Mouse (Mus musculus): Measurements from ENCODE around the gene Tnfrsf13b. TPM values are rescaled to one million over a fixed set of nuclear protein-coding genes. Genes with fewer than 3 reads are reported as not detected.

The Tnfrsf13b gene
- total and polyA plus RNA-seq, 2 experiments from 2014 or later: 1.4 to 4.2 TPM

- DNase-seq (no peak), ATAC-seq (0 out of 2 replicates have a peak, but pooled peaks have one; percentile 14)
- H3K4me1 ChIP-seq (ENCODE audit: insufficient read depth): no peaks in the 10 kb centered on the region
- 52% methylated on average over 3 of the region's 3 CpGs for WGBS
- H3K4me3 ChIP-seq (ENCODE audit: low read depth, low read length): no peak overlapping the region
- TF ChIP-seq CTCF (IDR thresholded peaks at IDR 0.05; ENCODE audit: low read depth): no peak
- no peak overlapping the region for H3K4me2 ChIP-seq (ENCODE audit: low read depth)
- H3K27me3 ChIP-seq (ENCODE audit: insufficient read depth, low read length): no peaks in the 10 kb centered on the region
- no peaks in the 10 kb centered on the region for H3K9me3 ChIP-seq (ENCODE audit: low read length)
- no peak overlapping the region for H3K27ac ChIP-seq (ENCODE audit: low read depth, low read length)
- H3K9ac ChIP-seq: no peak overlapping the region
- peaks cover 98% of the 10 kb centered on the region for H3K36me3 ChIP-seq (ENCODE audit: insufficient read depth)
Observed at GRCm38 (mm10) chr11:61158141-61158540, 31.6 kb downstream of the Tnfrsf13b start.

DNA sequence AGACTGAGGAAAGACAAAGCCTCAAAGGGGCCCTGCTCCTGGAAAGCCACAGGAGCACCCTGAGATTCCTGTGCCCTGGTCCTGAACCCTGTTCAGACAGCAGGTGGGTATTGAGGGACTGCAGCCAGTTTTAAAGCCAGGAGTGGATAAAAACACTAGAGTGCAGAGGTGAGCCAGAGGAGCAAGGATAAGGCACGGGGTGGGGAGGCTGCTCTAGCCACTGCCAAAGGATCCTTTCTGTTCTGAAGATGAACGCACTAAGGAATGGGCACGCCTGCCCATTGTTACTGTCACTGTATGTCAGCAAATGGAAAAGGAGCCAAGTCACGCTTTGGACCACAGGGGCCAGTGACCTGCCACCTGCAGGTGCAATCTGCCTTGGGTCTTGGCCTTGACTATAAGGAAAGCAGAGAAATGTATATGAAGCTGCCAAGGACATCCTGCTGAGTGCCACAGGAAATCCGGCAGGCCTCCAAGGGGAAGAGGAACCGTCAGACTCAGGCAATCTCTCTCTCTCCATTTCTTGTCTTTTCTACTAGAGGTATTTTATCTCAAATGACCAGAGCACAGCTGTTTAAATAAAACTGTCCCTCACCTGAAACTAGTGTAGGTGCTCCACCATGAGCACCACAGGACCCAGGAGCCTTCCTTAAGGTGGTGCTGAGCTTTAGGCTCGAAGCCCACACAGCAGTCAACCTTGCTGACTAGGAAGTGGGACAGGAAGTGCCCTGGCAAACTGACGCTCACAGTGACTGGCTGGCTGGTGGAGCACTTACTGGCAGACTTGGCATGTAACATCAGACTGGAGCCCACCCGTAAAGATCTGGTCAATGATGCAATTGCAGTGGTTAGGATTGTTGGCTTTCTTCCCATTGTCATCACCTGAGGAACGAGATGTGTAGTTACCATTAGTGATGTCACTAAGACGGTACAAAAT is 33.5 kb downstream of the Tnfrsf13b start:
- 79% methylated on average over 11 of the region's 11 CpGs for WGBS
- ATAC-seq: no peak
- H3K4me2 ChIP-seq (ENCODE audit: low read depth): no peak overlapping the region

DNA sequence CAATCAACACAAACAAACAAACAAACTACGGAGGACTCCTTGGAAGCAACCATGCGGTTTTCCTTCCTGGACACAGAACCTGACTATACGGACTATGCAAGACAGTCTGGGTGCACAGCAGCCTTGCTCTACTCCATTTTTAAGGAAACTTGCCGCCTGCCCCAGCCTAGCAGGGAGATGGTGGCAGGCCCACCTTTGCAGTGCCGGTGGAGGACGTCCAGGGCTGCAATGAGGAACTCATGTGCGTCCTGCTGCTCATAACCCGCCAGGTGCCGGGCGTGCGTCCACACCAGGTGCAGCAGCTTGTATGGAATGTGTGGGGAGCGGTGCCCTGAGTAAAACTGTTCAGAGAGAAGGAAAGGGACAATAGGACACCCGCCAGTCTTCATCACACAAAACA is 34.6 kb downstream of the Tnfrsf13b start:
- DNase-seq (no peak), ATAC-seq (no peak)
- Histone ChIP-seq H3K9me3 (ENCODE audit: low read length) (no peaks in the 10 kb centered on the region), H3K36me3 (ENCODE audit: insufficient read depth) (peaks cover 99% of the 10 kb centered on the region), H3K4me3 (ENCODE audit: low read depth, low read length) (no peak overlapping the region), H3K27ac (ENCODE audit: low read depth, low read length) (no peak overlapping the region), H3K4me1 (ENCODE audit: insufficient read depth) (no peaks in the 10 kb centered on the region), H3K4me2 (ENCODE audit: low read depth) (no peak overlapping the region), H3K9ac (no peak overlapping the region), H3K27me3 (ENCODE audit: insufficient read depth, low read length) (no peaks in the 10 kb centered on the region)
- WGBS: 92% methylated on average over 13 of the region's 13 CpGs
- TF ChIP-seq CTCF (IDR thresholded peaks at IDR 0.05; ENCODE audit: low read depth): no peak

More for the DNA sequence above, 33.5 kb downstream of the Tnfrsf13b start:
- H3K4me3 ChIP-seq (ENCODE audit: low read depth, low read length): no peak overlapping the region
- TF ChIP-seq CTCF (IDR thresholded peaks at IDR 0.05; ENCODE audit: low read depth): no peak
- no peaks in the 10 kb centered on the region for H3K27me3 ChIP-seq (ENCODE audit: insufficient read depth, low read length)
- no peak overlapping the region for H3K9ac ChIP-seq
- peaks cover 98% of the 10 kb centered on the region for H3K36me3 ChIP-seq (ENCODE audit: insufficient read depth)
- H3K27ac ChIP-seq (ENCODE audit: low read depth, low read length): no peak overlapping the region
- no peaks in the 10 kb centered on the region for H3K4me1 ChIP-seq (ENCODE audit: insufficient read depth)
- no peaks in the 10 kb centered on the region for H3K9me3 ChIP-seq (ENCODE audit: low read length)
- DNase-seq: no peak

- H3K4me2 ChIP-seq (ENCODE audit: low read depth): no peak overlapping the region
- no peak for TF ChIP-seq CTCF (IDR thresholded peaks at IDR 0.05; ENCODE audit: low read depth)
- DNase-seq: no peak
- no peaks in the 10 kb centered on the region for H3K27me3 ChIP-seq (ENCODE audit: insufficient read depth, low read length)
- no peaks in the 10 kb centered on the region for H3K9me3 ChIP-seq (ENCODE audit: low read length)
- no peak overlapping the region for H3K9ac ChIP-seq
- H3K27ac ChIP-seq (ENCODE audit: low read depth, low read length): no peak overlapping the region
- peaks cover 99% of the 10 kb centered on the region for H3K36me3 ChIP-seq (ENCODE audit: insufficient read depth)
- H3K4me3 ChIP-seq (ENCODE audit: low read depth, low read length): no peak overlapping the region
- no peak for ATAC-seq
- 97% methylated on average over 14 of the region's 14 CpGs for WGBS
- H3K4me1 ChIP-seq (ENCODE audit: insufficient read depth): no peaks in the 10 kb centered on the region
Observed at GRCm38 (mm10) chr11:61162776-61163175, 36.2 kb downstream of the Tnfrsf13b start.

GRCm38 (mm10) chr11:61163341-61163740 is 36.8 kb downstream of the Tnfrsf13b start:
- Histone ChIP-seq H3K27ac (ENCODE audit: low read depth, low read length) (no peak overlapping the region), H3K4me3 (ENCODE audit: low read depth, low read length) (no peak overlapping the region), H3K4me1 (ENCODE audit: insufficient read depth) (0 out of 2 replicates have a peak, but pooled peaks cover 4% of the 10 kb centered on the region), H3K27me3 (ENCODE audit: insufficient read depth, low read length) (no peaks in the 10 kb centered on the region), H3K9me3 (ENCODE audit: low read length) (no peaks in the 10 kb centered on the region), H3K36me3 (ENCODE audit: insufficient read depth) (peaks cover 99% of the 10 kb centered on the region), H3K4me2 (ENCODE audit: low read depth) (no peak overlapping the region), H3K9ac (no peak overlapping the region)
- 90% methylated on average over 3 of the region's 3 CpGs for WGBS
- DNase-seq (no peak), ATAC-seq (no peak)
- no peak for TF ChIP-seq CTCF (IDR thresholded peaks at IDR 0.05; ENCODE audit: low read depth)

DNA sequence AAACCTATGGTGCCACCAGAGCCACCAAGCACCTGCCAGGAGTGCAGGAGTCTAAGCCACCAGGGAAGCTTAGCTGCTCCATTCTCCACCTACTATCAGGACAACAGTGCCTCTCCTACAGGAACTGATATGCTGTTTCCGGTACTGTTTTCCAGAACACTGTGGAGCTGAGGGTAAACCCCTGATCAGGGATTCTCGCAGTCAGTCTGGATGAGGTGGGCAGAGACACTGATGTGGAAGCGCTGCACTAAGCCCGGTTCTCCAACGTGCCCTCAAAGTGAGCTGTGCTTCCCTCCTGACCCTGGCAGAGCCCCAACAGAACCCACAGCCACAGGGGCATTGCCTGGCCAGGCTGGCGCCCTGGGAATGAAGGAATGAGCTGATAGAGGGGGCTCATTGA is 37.8 kb downstream of the Tnfrsf13b start:
- TF ChIP-seq CTCF (IDR thresholded peaks at IDR 0.05; ENCODE audit: low read depth): no peak
- WGBS: 96% methylated on average over 6 of the region's 6 CpGs
- H3K27ac ChIP-seq (ENCODE audit: low read depth, low read length): no peak overlapping the region
- no peaks in the 10 kb centered on the region for H3K27me3 ChIP-seq (ENCODE audit: insufficient read depth, low read length)
- DNase-seq: no peak
- no peak overlapping the region for H3K9ac ChIP-seq
- H3K36me3 ChIP-seq (ENCODE audit: insufficient read depth): peaks cover 89% of the 10 kb centered on the region
- no peaks in the 10 kb centered on the region for H3K9me3 ChIP-seq (ENCODE audit: low read length)
- H3K4me2 ChIP-seq (ENCODE audit: low read depth): no peak overlapping the region
- H3K4me1 ChIP-seq (ENCODE audit: insufficient read depth): peaks cover 10% of the 10 kb centered on the region
- H3K4me3 ChIP-seq (ENCODE audit: low read depth, low read length): no peak overlapping the region
- no peak for ATAC-seq

GRCm38 (mm10) chr11:61164881-61165280 is 38.3 kb downstream of the Tnfrsf13b start:
- WGBS: 95% methylated on average over 10 of the region's 10 CpGs
- no peak for DNase-seq
- no peak overlapping the region for H3K9ac ChIP-seq
- no peaks in the 10 kb centered on the region for H3K9me3 ChIP-seq (ENCODE audit: low read length)
- H3K27me3 ChIP-seq (ENCODE audit: insufficient read depth, low read length): no peaks in the 10 kb centered on the region
- peaks cover 84% of the 10 kb centered on the region for H3K36me3 ChIP-seq (ENCODE audit: insufficient read depth)
- no peak overlapping the region for H3K4me3 ChIP-seq (ENCODE audit: low read depth, low read length)
- peaks cover 14% of the 10 kb centered on the region for H3K4me1 ChIP-seq (ENCODE audit: insufficient read depth)
- ATAC-seq: no peak
- no peak overlapping the region for H3K4me2 ChIP-seq (ENCODE audit: low read depth)
- no peak for TF ChIP-seq CTCF (IDR thresholded peaks at IDR 0.05; ENCODE audit: low read depth)
- H3K27ac ChIP-seq (ENCODE audit: low read depth, low read length): no peak overlapping the region

All from forebrain, postnatal 0 days (tissue).